Mouse (Mus musculus) forebrain, embryonic 14.5 days (tissue): ENCODE measurements around the gene Trim67. TPM values are rescaled to one million over a fixed set of nuclear protein-coding genes. Genes with fewer than 3 reads are reported as not detected.
A peak's percentile ranks its signal among the peaks of the same experiment; 100 is the strongest.

Source experiments
- ATAC-seq: fragments of 200-750 bp; cut with Nextera tagmentation; 2 replicates; pipeline ENCODE4 v1.8.0; 2017; ENCODE audit warnings: mild to moderate bottlenecking, moderate library complexity
- DNase-seq: peaks from one replicate; pipeline ENCODE4 v3.0.0-alpha.2; 2015; ENCODE audit warnings: low spot score
- H3K27ac ChIP-seq: fragments of 300-500 bp; sonication (generic); 2 replicates; pipeline ENCODE4 v1.5.1; 2014; ENCODE audit warnings: low read depth, mild to moderate bottlenecking, control low read depth, low read length, moderate library complexity
- H3K27me3 ChIP-seq: fragments of 300-500 bp; sonication (generic); replicated peaks from 2 replicates; pipeline ENCODE4 v1.6.1; 2014; ENCODE audit warnings: low read length, control low read depth, mixed read lengths; ENCODE audit not compliant: control insufficient read depth, insufficient read depth
- H3K36me3 ChIP-seq: fragments of 300-500 bp; sonication (generic); 2 replicates; pipeline ENCODE4 v1.6.1; 2014; ENCODE audit warnings: low read length, control low read depth; ENCODE audit not compliant: control insufficient read depth, insufficient read depth
- H3K4me1 ChIP-seq: fragments of 300-500 bp; sonication (generic); 2 replicates; pipeline ENCODE4 v1.6.1; 2014; ENCODE audit warnings: antibody characterized with exemption, low read length, control low read depth; ENCODE audit not compliant: control insufficient read depth, insufficient read depth
- H3K4me2 ChIP-seq: fragments of 300-500 bp; sonication (generic); 2 replicates; pipeline ENCODE4 v1.6.1; 2014; ENCODE audit warnings: mild to moderate bottlenecking, control low read depth, low read length
- H3K4me3 ChIP-seq: fragments of 300-500 bp; sonication (generic); 2 replicates; pipeline ENCODE4 v1.5.1; 2014; ENCODE audit warnings: low read depth, low read length, control low read depth
- H3K9ac ChIP-seq: fragments of 300-500 bp; sonication (generic); 2 replicates; pipeline ENCODE4 v1.6.1; 2014; ENCODE audit warnings: mild to moderate bottlenecking, low read length, control low read depth, moderate library complexity
- H3K9me3 ChIP-seq: fragments of 300-500 bp; sonication (generic); replicated peaks from 2 replicates; pipeline ENCODE4 v1.6.1; 2016; ENCODE audit warnings: low read length, control low read depth, mixed read lengths; ENCODE audit not compliant: control insufficient read depth
- WGBS: fragments of 180-500 bp; shearing (Covaris S2); extraction: QIAGEN DNeasy Blood & Tissue Kit; methylation state at CpG from one replicate; pipeline ENCODE4 v1.1.7; 2014; 5-methylcytosine and 5-hydroxymethylcytosine counted together
- polyA plus RNA-seq: library from polyadenylated mRNA; unstranded; fragments of >200 nt; fragmentation: Nextera tagmentation; extraction: Ambion mirVana; gene quantifications from 2 replicates; pipeline ENCODE4 v1.2.1, GENCODE M21; 2014

Gene Trim67
- polyA plus RNA-seq, 1 experiment from 2014 or later = 16.5 TPM

- Histone ChIP-seq H3K27ac (no peak overlapping the region), H3K9me3 (no peaks in the 10 kb centered on the region), H3K4me1 (no peaks in the 10 kb centered on the region), H3K4me2 (no peak overlapping the region), H3K36me3 (no peaks in the 10 kb centered on the region), H3K4me3 (no peak overlapping the region), H3K27me3 (no peaks in the 10 kb centered on the region), H3K9ac (no peak overlapping the region)
- WGBS = 73% methylated on average over 12 of the region's 12 CpGs
- DNase-seq = no peak
- no peak for ATAC-seq
Observed at GRCm38 (mm10) chr8:124803824-124804702, 11.2 kb downstream of the Trim67 start.

- no peak for DNase-seq
- no peaks in the 10 kb centered on the region for H3K27me3 ChIP-seq
- H3K36me3 ChIP-seq = no peaks in the 10 kb centered on the region
- peaks cover 8% of the 10 kb centered on the region for H3K4me1 ChIP-seq
- H3K27ac ChIP-seq = no peak overlapping the region
- H3K4me2 ChIP-seq = no peak overlapping the region
- ATAC-seq = no peak
- no peak overlapping the region for H3K4me3 ChIP-seq
- no peak overlapping the region for H3K9ac ChIP-seq
- 87% methylated on average over 4 of the region's 4 CpGs for WGBS
- H3K9me3 ChIP-seq = no peaks in the 10 kb centered on the region
Observed at GRCm38 (mm10) chr8:124805990-124806389, 13.1 kb downstream of the Trim67 start.

- Histone ChIP-seq H3K4me1 (peaks cover 11% of the 10 kb centered on the region), H3K36me3 (no peaks in the 10 kb centered on the region), H3K27ac (no peak overlapping the region), H3K9ac (no peak overlapping the region), H3K27me3 (no peaks in the 10 kb centered on the region), H3K9me3 (no peaks in the 10 kb centered on the region), H3K4me3 (no peak overlapping the region), H3K4me2 (no peak overlapping the region)
- ATAC-seq (no peak), DNase-seq (no peak)
- WGBS = 55% methylated on average over 2 of the region's 2 CpGs
Observed at GRCm38 (mm10) chr8:124809419-124809818, 16.5 kb downstream of the Trim67 start.

- 52% methylated on average over 5 of the region's 5 CpGs for WGBS
- H3K27ac ChIP-seq = no peak overlapping the region
- DNase-seq (no peak), ATAC-seq (peak; percentile 34; the same call in 1 of the 2 replicates)
- H3K4me2 ChIP-seq = no peak overlapping the region
- no peaks in the 10 kb centered on the region for H3K9me3 ChIP-seq
- H3K36me3 ChIP-seq = no peaks in the 10 kb centered on the region
- H3K27me3 ChIP-seq = no peaks in the 10 kb centered on the region
- no peak overlapping the region for H3K9ac ChIP-seq
- H3K4me1 ChIP-seq = peaks cover 11% of the 10 kb centered on the region
- no peak overlapping the region for H3K4me3 ChIP-seq
Observed at GRCm38 (mm10) chr8:124810056-124810610, 17.2 kb downstream of the Trim67 start.

GRCm38 (mm10) chr8:124810689-124811394 lies 17.9 kb downstream of the Trim67 start:
- H3K9ac ChIP-seq = no peak overlapping the region; the same call in 1 of the 2 replicates
- DNase-seq (peak; percentile 80), ATAC-seq (peak; percentile 81)
- H3K36me3 ChIP-seq = no peaks in the 10 kb centered on the region
- WGBS = 14% methylated on average over 9 of the region's 9 CpGs
- H3K4me3 ChIP-seq = no peak overlapping the region
- no peak overlapping the region for H3K27ac ChIP-seq
- H3K9me3 ChIP-seq = no peaks in the 10 kb centered on the region
- H3K4me2 ChIP-seq = no peak overlapping the region
- H3K27me3 ChIP-seq = no peaks in the 10 kb centered on the region
- H3K4me1 ChIP-seq = peaks cover 11% of the 10 kb centered on the region

GRCm38 (mm10) chr8:124813326-124813725 lies 20.4 kb downstream of the Trim67 start:
- Histone ChIP-seq H3K9me3 (0 out of 2 replicates have a peak, but pooled peaks cover 4% of the 10 kb centered on the region), H3K4me1 (peaks cover 11% of the 10 kb centered on the region), H3K27me3 (no peaks in the 10 kb centered on the region), H3K4me2 (no peak overlapping the region), H3K27ac (no peak overlapping the region), H3K36me3 (peaks cover 7% of the 10 kb centered on the region), H3K9ac (no peak overlapping the region), H3K4me3 (no peak overlapping the region)
- ATAC-seq (no peak), DNase-seq (no peak)
- WGBS = 98% methylated on average over 4 of the region's 4 CpGs

- H3K36me3 ChIP-seq = peaks cover 14% of the 10 kb centered on the region
- ATAC-seq = no peak
- H3K9ac ChIP-seq = no peak overlapping the region
- peaks cover 4% of the 10 kb centered on the region for H3K4me1 ChIP-seq
- no peak overlapping the region for H3K4me3 ChIP-seq
- no peak overlapping the region for H3K27ac ChIP-seq
- no peaks in the 10 kb centered on the region; the same call in 1 of the 2 replicates for H3K27me3 ChIP-seq
- WGBS = 93% methylated on average over 12 of the region's 12 CpGs
- no peak for DNase-seq
- 0 out of 2 replicates have a peak, but pooled peaks cover 4% of the 10 kb centered on the region for H3K9me3 ChIP-seq
- no peak overlapping the region for H3K4me2 ChIP-seq
Observed at GRCm38 (mm10) chr8:124815870-124816269, 23.0 kb downstream of the Trim67 start.

- DNase-seq (no peak), ATAC-seq (no peak)
- 92% methylated on average over 11 of the region's 11 CpGs for WGBS
- H3K4me3 ChIP-seq = no peak overlapping the region
- no peak overlapping the region for H3K27ac ChIP-seq
- no peak overlapping the region for H3K4me2 ChIP-seq
- H3K9ac ChIP-seq = no peak overlapping the region
- no peaks in the 10 kb centered on the region for H3K4me1 ChIP-seq
- peaks cover 14% of the 10 kb centered on the region for H3K36me3 ChIP-seq
- H3K9me3 ChIP-seq = 0 out of 2 replicates have a peak, but pooled peaks cover 4% of the 10 kb centered on the region
- no peaks in the 10 kb centered on the region; the same call in 1 of the 2 replicates for H3K27me3 ChIP-seq
Observed at GRCm38 (mm10) chr8:124816866-124817265, 24.0 kb downstream of the Trim67 start.
